8 mouse cellular contexts compared by ENCODE assay signal in genomic region chr5:118502991-118503390, GRCm38 (mm10). TPM values are rescaled to one million over a fixed set of nuclear protein-coding genes. Genes with fewer than 3 reads are reported as not detected.
DNase-seq lines count a peak whose midpoint lies in the region; ATAC-seq and TF ChIP-seq lines count a peak whose summit lies in the region.
"Had no signal": no experiment of that assay in that cellular context is flagged by ENCODE, and none has a peak within 500 bp of the region (broad histone marks: within the 10 kb centered on the region; RNA-seq: fewer than 3 reads in every experiment).

No protein-coding gene starts in this region.

- DNase-seq in heart, postnatal 10 days, result peak; percentile 42 to 55
- no peak for DNase-seq in heart, adult 8-10 months (ENCODE audit: low spot score)
- DNase-seq in midbrain, postnatal 0 days (ENCODE audit: low spot score), result peak; percentile 46
- no peak for DNase-seq in limb, embryonic 10.5 days (ENCODE audit: low spot score)
- DNase-seq in lung, postnatal 36 days, result peak; percentile 81
- no peak for DNase-seq in ovary, postnatal 36 days (ENCODE audit: low spot score)

- TF ChIP-seq CTCF in midbrain, postnatal 0 days (IDR thresholded peaks at IDR 0.05), result no peak

- no peaks in the 10 kb centered on the region for H3K27me3 ChIP-seq in midbrain, postnatal 0 days (ENCODE audit: insufficient read depth, low read length)
- H3K27me3 ChIP-seq in midbrain, embryonic 15.5 days (replicated peaks), result no peaks in the 10 kb centered on the region
- H3K27me3 ChIP-seq in limb, embryonic 10.5 days (ENCODE audit: low read depth, poor library complexity, severe bottlenecking), result no peaks in the 10 kb centered on the region

- H3K27ac ChIP-seq in midbrain, postnatal 0 days (ENCODE audit: low read depth, low read length), result no peak overlapping the region
- no peak overlapping the region for H3K27ac ChIP-seq in midbrain, embryonic 15.5 days
- peak overlapping the region; percentile 20; the same call in 1 of the 2 replicates for H3K27ac ChIP-seq in limb, embryonic 10.5 days
- H3K27ac ChIP-seq: midbrain, embryonic 10.5 days had no signal

- 71% methylated on average over 15 of the region's 15 CpGs for WGBS in midbrain, postnatal 0 days
- WGBS in midbrain, embryonic 15.5 days, result 70% methylated on average over 15 of the region's 15 CpGs
- 72% methylated on average over 15 of the region's 15 CpGs for WGBS in limb, embryonic 10.5 days

- H3K4me3 ChIP-seq in midbrain, postnatal 0 days (ENCODE audit: low read depth, low read length), result no peak overlapping the region
- H3K4me3 ChIP-seq in midbrain, embryonic 15.5 days, result no peak overlapping the region
- H3K4me3 ChIP-seq in limb, embryonic 10.5 days, result no peak overlapping the region
- H3K4me3 ChIP-seq: midbrain, embryonic 10.5 days had no signal

- H3K4me2 ChIP-seq in midbrain, postnatal 0 days (ENCODE audit: low read depth, low read length, poor library complexity, severe bottlenecking), result no peak overlapping the region
- no peak overlapping the region for H3K4me2 ChIP-seq in midbrain, embryonic 15.5 days

- no peak for ATAC-seq in midbrain, postnatal 0 days (ENCODE audit: low FRiP score)
- no peak for ATAC-seq in midbrain, embryonic 15.5 days (replicated peaks)

- no peaks in the 10 kb centered on the region for H3K4me1 ChIP-seq in midbrain, postnatal 0 days (ENCODE audit: insufficient read depth, low read length)
- no peaks in the 10 kb centered on the region for H3K4me1 ChIP-seq in midbrain, embryonic 15.5 days
- peaks cover 18% of the 10 kb centered on the region for H3K4me1 ChIP-seq in limb, embryonic 10.5 days

- no peak overlapping the region for H3K9ac ChIP-seq in midbrain, postnatal 0 days (replicated peaks; ENCODE audit: low read length, poor library complexity, severe bottlenecking)
- no peak overlapping the region for H3K9ac ChIP-seq in midbrain, embryonic 15.5 days

- H3K36me3 ChIP-seq in midbrain, postnatal 0 days (ENCODE audit: insufficient read depth, low read length), result no peaks in the 10 kb centered on the region
- H3K36me3 ChIP-seq in midbrain, embryonic 15.5 days (replicated peaks), result no peaks in the 10 kb centered on the region
- no peaks in the 10 kb centered on the region for H3K36me3 ChIP-seq in limb, embryonic 10.5 days
- H3K36me3 ChIP-seq: midbrain, embryonic 10.5 days had no signal

- H3K9me3 ChIP-seq in midbrain, postnatal 0 days (ENCODE audit: low read length), result no peaks in the 10 kb centered on the region
- H3K9me3 ChIP-seq in midbrain, embryonic 15.5 days, result no peaks in the 10 kb centered on the region
- H3K9me3 ChIP-seq in limb, embryonic 10.5 days (replicated peaks), result no peaks in the 10 kb centered on the region
- H3K9me3 ChIP-seq: midbrain, embryonic 10.5 days had no signal

- intact Hi-C loops in heart, postnatal 10 days (cut with DNase I), result no loop called here

RNA-seq across cellular contexts. Expression of gene Med13l, which starts 57.5 kb away (rescaled TPM):
- total RNA-seq in heart, postnatal 10 days (2021), result 10 to 100 TPM; 33.8 to 41.6 TPM
- 10 to 100 TPM; 22.2 to 35.0 (median 32.5) TPM for total RNA-seq in heart, adult 8-10 months (2022)
- total RNA-seq in midbrain, postnatal 0 days (2014; rRNA removed), result 29.5 and 30.7 TPM in 2 replicates
- 8.5 and 10.5 TPM in 2 replicates for polyA plus RNA-seq in midbrain, postnatal 0 days (2015; fragmentation: Nextera tagmentation; extraction: Ambion mirVana)
- 17.3 and 17.9 TPM in 2 replicates for polyA plus RNA-seq in midbrain, embryonic 15.5 days (2015; fragmentation: Nextera tagmentation; extraction: Ambion mirVana)
- 11.1 and 13.9 TPM in 2 replicates for polyA plus RNA-seq in limb, embryonic 10.5 days (2016; fragmentation: Nextera tagmentation; extraction: Ambion mirVana)

Comparison
In these comparisons a context has a peak if more than half of its experiments do, and no peak if none do; other contexts are left out.
1. DNase-seq: peak in heart, postnatal 10 days (2 of 2), midbrain, postnatal 0 days (single experiment) and lung, postnatal 36 days (single experiment); none in heart, adult 8-10 months (single experiment), limb, embryonic 10.5 days (single experiment) and ovary, postnatal 36 days (single experiment).